Mouse (Mus musculus): ENCODE results near the gene Hist1h2bn. TPM values are rescaled to one million over a fixed set of nuclear protein-coding genes. Genes with fewer than 3 reads are reported as not detected.
"Not testable (repeated sequence)": the region's sequence is repeated elsewhere in the genome, so short reads cannot be mapped to it uniquely, and the experiment has no call there.

Hist1h2bn gene
- polyA plus RNA-seq (2015; fragmentation: Nextera tagmentation; extraction: Ambion mirVana), result 2.2 and 3.1 TPM in 2 replicates

- WGBS, result 0% methylated on average over 29 of the region's 50 CpGs
- H3K27ac ChIP-seq (ENCODE audit: low read length), result peak within 1 kb of the TSS; percentile 96
Observed at GRCm38 (mm10) chr13:21753524-21754285, at the start of gene Hist1h2bn, which contains the start of gene Hist1h2ak. Gene Hist1h2bn, plus strand, starts transcription at chr13:21754123. Gene Hist1h2ak, minus strand, starts transcription at chr13:21753827.

GRCm38 (mm10) chr13:21706669-21707068 is 47.3 kb upstream of the Hist1h2bn start:
- Histone ChIP-seq H3K4me3 (ENCODE audit: low read length) (no peak overlapping the region), H3K27me3 (ENCODE audit: insufficient read depth, low read length) (no peaks in the 10 kb centered on the region), H3K4me2 (replicated peaks; ENCODE audit: low read depth, low read length) (no peak overlapping the region), H3K27ac (ENCODE audit: low read length) (no peak overlapping the region), H3K4me1 (ENCODE audit: insufficient read depth, low read length) (no peaks in the 10 kb centered on the region), H3K9ac (replicated peaks; ENCODE audit: low read length) (no peak overlapping the region), H3K36me3 (ENCODE audit: insufficient read depth, low read length) (no peaks in the 10 kb centered on the region), H3K9me3 (ENCODE audit: low read length) (no peaks in the 10 kb centered on the region)
- ATAC-seq (ENCODE audit: low FRiP score, low TSS enrichment), result no peak
- WGBS, result 71% methylated on average over 4 of the region's 4 CpGs

More at GRCm38 (mm10) chr13:21753524-21754285, at the start of gene Hist1h2bn, which contains the start of gene Hist1h2ak:
- ATAC-seq (ENCODE audit: low FRiP score, low TSS enrichment), result peak; percentile 95
- H3K4me2 ChIP-seq (replicated peaks; ENCODE audit: low read depth, low read length), result peak within 1 kb of the TSS; percentile 67
- H3K4me1 ChIP-seq (ENCODE audit: insufficient read depth, low read length), result peaks cover 30% of the 10 kb centered on the region
- not testable (repeated sequence) for H3K27me3 ChIP-seq (ENCODE audit: insufficient read depth, low read length); H3K9me3 ChIP-seq (ENCODE audit: low read length); H3K36me3 ChIP-seq (ENCODE audit: insufficient read depth, low read length)
- peak within 1 kb of the TSS; percentile 76 for H3K9ac ChIP-seq (replicated peaks; ENCODE audit: low read length)
- peak within 1 kb of the TSS; percentile 54 for H3K4me3 ChIP-seq (ENCODE audit: low read length)

- H3K36me3 ChIP-seq (ENCODE audit: insufficient read depth, low read length), result no peaks in the 10 kb centered on the region
- H3K27ac ChIP-seq (ENCODE audit: low read length), result peak overlapping the region; percentile 88
- H3K27me3 ChIP-seq (ENCODE audit: insufficient read depth, low read length), result no peaks in the 10 kb centered on the region
- peak overlapping the region; percentile 68 for H3K9ac ChIP-seq (replicated peaks; ENCODE audit: low read length)
- ATAC-seq (ENCODE audit: low FRiP score, low TSS enrichment), result peak; percentile 77
- H3K4me2 ChIP-seq (replicated peaks; ENCODE audit: low read depth, low read length), result peak overlapping the region; percentile 70
- WGBS, result under 1% methylated on average over 32 of the region's 32 CpGs
- no peaks in the 10 kb centered on the region for H3K9me3 ChIP-seq (ENCODE audit: low read length)
- H3K4me3 ChIP-seq (ENCODE audit: low read length), result peak overlapping the region; percentile 86
- H3K4me1 ChIP-seq (ENCODE audit: insufficient read depth, low read length), result peaks cover 6% of the 10 kb centered on the region
Observed at GRCm38 (mm10) chr13:21710031-21710711, 43.8 kb upstream of the Hist1h2bn start.

GRCm38 (mm10) chr13:21710821-21711525 is 43.0 kb upstream of the Hist1h2bn start:
- WGBS, result 2% methylated on average over 22 of the region's 22 CpGs

GRCm38 (mm10) chr13:21711698-21712097 is 42.2 kb upstream of the Hist1h2bn start:
- Histone ChIP-seq H3K27me3 (ENCODE audit: insufficient read depth, low read length) (no peaks in the 10 kb centered on the region), H3K4me2 (replicated peaks; ENCODE audit: low read depth, low read length) (peak overlapping the region; percentile 70), H3K27ac (ENCODE audit: low read length) (no peak overlapping the region), H3K4me3 (ENCODE audit: low read length) (peak overlapping the region; percentile 63), H3K4me1 (ENCODE audit: insufficient read depth, low read length) (peaks cover 10% of the 10 kb centered on the region), H3K9ac (replicated peaks; ENCODE audit: low read length) (peak overlapping the region; percentile 66), H3K9me3 (ENCODE audit: low read length) (no peaks in the 10 kb centered on the region), H3K36me3 (ENCODE audit: insufficient read depth, low read length) (no peaks in the 10 kb centered on the region)
- 31% methylated on average over 4 of the region's 4 CpGs for WGBS
- no peak for ATAC-seq (ENCODE audit: low FRiP score, low TSS enrichment)

More at GRCm38 (mm10) chr13:21710821-21711525, 43.0 kb upstream of the Hist1h2bn start:
- H3K9ac ChIP-seq (replicated peaks; ENCODE audit: low read length), result peak overlapping the region; percentile 66
- ATAC-seq (ENCODE audit: low FRiP score, low TSS enrichment), result peak; percentile 82
- peak overlapping the region; percentile 63 for H3K4me3 ChIP-seq (ENCODE audit: low read length)
- H3K9me3 ChIP-seq (ENCODE audit: low read length), result no peaks in the 10 kb centered on the region
- H3K4me1 ChIP-seq (ENCODE audit: insufficient read depth, low read length), result peaks cover 10% of the 10 kb centered on the region
- H3K4me2 ChIP-seq (replicated peaks; ENCODE audit: low read depth, low read length), result peak overlapping the region; percentile 70
- H3K27me3 ChIP-seq (ENCODE audit: insufficient read depth, low read length), result no peaks in the 10 kb centered on the region
- no peaks in the 10 kb centered on the region for H3K36me3 ChIP-seq (ENCODE audit: insufficient read depth, low read length)
- H3K27ac ChIP-seq (ENCODE audit: low read length), result 0 out of 2 replicates have a peak overlapping the region, but pooled peaks have one; percentile 53

GRCm38 (mm10) chr13:21714725-21715124 is 39.2 kb upstream of the Hist1h2bn start:
- Histone ChIP-seq H3K4me3 (ENCODE audit: low read length) (peak overlapping the region; percentile 56), H3K27me3 (ENCODE audit: insufficient read depth, low read length) (no peaks in the 10 kb centered on the region), H3K9me3 (ENCODE audit: low read length) (no peaks in the 10 kb centered on the region), H3K4me2 (replicated peaks; ENCODE audit: low read depth, low read length) (peak overlapping the region; percentile 88), H3K4me1 (ENCODE audit: insufficient read depth, low read length) (peaks cover 25% of the 10 kb centered on the region), H3K27ac (ENCODE audit: low read length) (peak overlapping the region; percentile 96), H3K36me3 (ENCODE audit: insufficient read depth, low read length) (no peaks in the 10 kb centered on the region), H3K9ac (replicated peaks; ENCODE audit: low read length) (peak overlapping the region; percentile 78)
- WGBS, result 1% methylated on average over 7 of the region's 7 CpGs
- no peak for ATAC-seq (ENCODE audit: low FRiP score, low TSS enrichment)

GRCm38 (mm10) chr13:21715131-21715863 is 38.6 kb upstream of the Hist1h2bn start:
- Histone ChIP-seq H3K9me3 (ENCODE audit: low read length) (no peaks in the 10 kb centered on the region), H3K27me3 (ENCODE audit: insufficient read depth, low read length) (no peaks in the 10 kb centered on the region), H3K4me3 (ENCODE audit: low read length) (peak overlapping the region; percentile 56), H3K9ac (replicated peaks; ENCODE audit: low read length) (peak overlapping the region; percentile 78), H3K4me2 (replicated peaks; ENCODE audit: low read depth, low read length) (peak overlapping the region; percentile 88), H3K27ac (ENCODE audit: low read length) (peak overlapping the region; percentile 96), H3K36me3 (ENCODE audit: insufficient read depth, low read length) (no peaks in the 10 kb centered on the region), H3K4me1 (ENCODE audit: insufficient read depth, low read length) (peaks cover 29% of the 10 kb centered on the region)
- WGBS, result under 1% methylated on average over 19 of the region's 22 CpGs
- ATAC-seq (ENCODE audit: low FRiP score, low TSS enrichment), result no peak

GRCm38 (mm10) chr13:21715864-21716539 is 37.9 kb upstream of the Hist1h2bn start, which contains the start of the genes Hist1h2bl and Hist1h2ai:
Gene Hist1h2bl, minus strand, starts transcription at chr13:21716143.
Gene Hist1h2ai, plus strand, starts transcription at chr13:21716422.
- Histone ChIP-seq H3K27ac (ENCODE audit: low read length) (peak within 1 kb of the TSS; percentile 99), H3K4me2 (replicated peaks; ENCODE audit: low read depth, low read length) (peak within 1 kb of the TSS; percentile 88), H3K4me3 (ENCODE audit: low read length) (peak within 1 kb of the TSS; percentile 56), H3K4me1 (ENCODE audit: insufficient read depth, low read length) (peaks cover 34% of the 10 kb centered on the region), H3K9ac (replicated peaks; ENCODE audit: low read length) (peak within 1 kb of the TSS; percentile 85)
- peak; percentile 93 for ATAC-seq (ENCODE audit: low FRiP score, low TSS enrichment)
- under 1% methylated on average over 25 of the region's 50 CpGs for WGBS
- H3K27me3 ChIP-seq (ENCODE audit: insufficient read depth, low read length); H3K9me3 ChIP-seq (ENCODE audit: low read length); H3K36me3 ChIP-seq (ENCODE audit: insufficient read depth, low read length): not testable (repeated sequence)

Measured in kidney, embryonic 16.5 days (tissue).